Mouse (Mus musculus) cerebellum, adult 2 months (tissue): ENCODE results near the gene Hk2. TPM values are rescaled to one million over a fixed set of nuclear protein-coding genes. Genes with fewer than 3 reads are reported as not detected.

Source experiments
- DNase-seq, 2 experiments: peaks; one replicate each; pipeline ENCODE4 v3.0.0; 2021
- H3K27ac ChIP-seq: fragments of 200-500 bp; 2 replicates; pipeline ENCODE4 v1.5.1; 2012; ENCODE audit warnings: low read length, control low read depth, inconsistent platforms; ENCODE audit not compliant: insufficient read depth
- H3K27me3 ChIP-seq: fragments of 200-500 bp; 2 replicates; pipeline ENCODE4 v1.6.1; 2012; ENCODE audit warnings: inconsistent platforms, mild to moderate bottlenecking, low read length, moderate library complexity; ENCODE audit not compliant: control insufficient read depth, insufficient read depth
- H3K4me1 ChIP-seq: fragments of 200-500 bp; 2 replicates; pipeline ENCODE4 v1.6.1; 2011; ENCODE audit warnings: low read length; ENCODE audit not compliant: control insufficient read depth, insufficient read depth
- H3K4me3 ChIP-seq: fragments of 200-500 bp; replicated peaks from 2 replicates; pipeline ENCODE3; 2011; ENCODE audit warnings: mild to moderate bottlenecking, low read depth, low read length, control low read depth; ENCODE audit not compliant: insufficient read depth
- CTCF ChIP-seq: fragments of 200-500 bp; IDR thresholded peaks from 2 replicates; pipeline ENCODE4 v1.5.1; 2011; ENCODE audit warnings: low read depth, mild to moderate bottlenecking, control low read depth, low read length, moderate library complexity, borderline replicate concordance; ENCODE audit not compliant: insufficient read depth
- POLR2A ChIP-seq: fragments of 200-500 bp; IDR thresholded peaks from 2 replicates; pipeline ENCODE4 v1.6.1; 2011; ENCODE audit warnings: low read length, control low read depth, borderline replicate concordance; ENCODE audit not compliant: insufficient read depth
- WGBS: fragments of 180-500 bp; shearing (Covaris S2); methylation state at CpG from one replicate; pipeline ENCODE4 v1.1.7; 2018; 5-methylcytosine and 5-hydroxymethylcytosine counted together
- polyA plus RNA-seq: library from polyadenylated mRNA; depleted of rRNA; stranded (reverse); fragments of >200 nt; gene quantifications from 2 replicates; pipeline ENCODE4 v1.2.3, GENCODE M21; 2012

Gene Hk2
- polyA plus RNA-seq, 1 experiment = 6.3 TPM

DNA sequence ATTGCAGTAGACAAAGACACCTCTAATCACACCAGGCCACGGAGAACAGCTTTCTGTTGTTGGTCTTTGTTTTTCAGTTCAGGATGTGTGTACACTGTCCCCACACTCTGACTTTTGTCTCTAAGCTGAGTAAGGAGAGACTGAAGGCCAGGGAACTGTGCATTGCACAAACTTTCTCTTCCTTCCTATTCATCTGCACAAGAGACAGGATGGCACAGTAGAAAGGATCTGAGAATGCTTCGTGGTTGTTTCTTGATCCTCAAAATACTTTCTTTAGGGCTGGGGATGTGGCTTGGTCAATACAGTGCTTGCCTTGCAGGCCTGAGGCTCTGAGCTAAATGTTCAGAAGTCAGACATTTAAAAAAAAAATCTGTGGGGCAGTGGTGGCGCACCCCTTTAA lies 30.7 kb upstream of the Hk2 start:
- 84% methylated on average over 3 of the region's 3 CpGs for WGBS
- DNase-seq = no peak
- TF ChIP-seq POLR2A = no peak
- no peak for TF ChIP-seq CTCF
- Histone ChIP-seq H3K27me3 (no peaks in the 10 kb centered on the region), H3K4me1 (no peaks in the 10 kb centered on the region), H3K27ac (no peak overlapping the region), H3K4me3 (no peak overlapping the region)

GRCm38 (mm10) chr6:82798202-82798737 lies 24.0 kb upstream of the Hk2 start:
- no peak overlapping the region for H3K27ac ChIP-seq
- no peak for DNase-seq
- TF ChIP-seq POLR2A = no peak
- no peak for TF ChIP-seq CTCF
- WGBS = 67% methylated on average over 3 of the region's 3 CpGs
- no peak overlapping the region for H3K4me3 ChIP-seq
- no peaks in the 10 kb centered on the region for H3K27me3 ChIP-seq
- H3K4me1 ChIP-seq = no peaks in the 10 kb centered on the region

GRCm38 (mm10) chr6:82797300-82797839 lies 23.1 kb upstream of the Hk2 start:
- Histone ChIP-seq H3K27ac (no peak overlapping the region), H3K27me3 (no peaks in the 10 kb centered on the region), H3K4me3 (no peak overlapping the region), H3K4me1 (no peaks in the 10 kb centered on the region)
- TF ChIP-seq CTCF = no peak
- TF ChIP-seq POLR2A = no peak
- 72% methylated on average over 5 of the region's 5 CpGs for WGBS
- DNase-seq = no peak

DNA sequence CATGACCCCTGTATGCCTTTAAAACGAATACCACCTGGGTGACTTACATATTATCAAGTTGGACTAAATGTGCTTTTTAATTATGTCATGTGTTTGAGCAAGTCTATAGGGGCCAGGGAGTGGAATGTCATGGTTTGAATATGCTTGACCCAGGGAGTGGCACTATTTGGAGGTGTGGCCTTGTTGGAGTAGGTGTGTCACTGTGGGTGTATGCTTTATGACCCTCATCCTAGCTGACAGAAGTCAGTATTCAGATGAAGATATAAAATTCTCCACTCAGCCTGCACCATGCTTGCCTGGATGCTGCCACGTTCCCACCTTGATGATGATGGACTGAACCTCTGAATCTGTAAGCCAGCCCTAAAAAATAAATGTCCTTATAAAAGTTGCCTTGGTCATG lies 16.6 kb upstream of the Hk2 start:
- Histone ChIP-seq H3K27ac (no peak overlapping the region), H3K27me3 (no peaks in the 10 kb centered on the region), H3K4me3 (no peak overlapping the region), H3K4me1 (no peaks in the 10 kb centered on the region)
- WGBS = 79% methylated on average over 2 of the region's 2 CpGs
- no peak for DNase-seq
- TF ChIP-seq POLR2A = no peak
- TF ChIP-seq CTCF = no peak

DNA sequence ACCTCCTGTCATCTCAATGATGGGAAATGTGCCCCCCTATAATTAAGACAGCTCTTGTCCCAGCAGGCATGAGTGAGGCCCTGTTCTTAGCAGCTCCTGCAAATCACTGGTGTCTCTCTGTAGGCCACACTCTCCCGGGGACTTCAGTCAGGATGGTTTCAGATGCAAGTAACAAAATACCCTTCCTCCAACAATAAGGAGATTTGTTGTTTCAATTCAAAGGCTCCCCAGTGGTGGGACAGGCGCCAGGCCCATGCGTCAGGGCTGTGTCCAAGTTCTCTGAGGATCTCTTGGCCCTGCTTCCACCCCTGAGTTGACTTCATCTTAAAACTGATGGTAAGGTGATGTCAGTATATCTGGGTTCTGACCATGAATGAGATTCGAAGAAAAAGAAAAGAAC lies 9.7 kb upstream of the Hk2 start:
- no peak overlapping the region for H3K27ac ChIP-seq
- 42% methylated on average over 4 of the region's 4 CpGs for WGBS
- no peaks in the 10 kb centered on the region for H3K27me3 ChIP-seq
- no peak for DNase-seq
- TF ChIP-seq CTCF (no peak), POLR2A (no peak)
- H3K4me1 ChIP-seq = no peaks in the 10 kb centered on the region
- no peak overlapping the region for H3K4me3 ChIP-seq

DNA sequence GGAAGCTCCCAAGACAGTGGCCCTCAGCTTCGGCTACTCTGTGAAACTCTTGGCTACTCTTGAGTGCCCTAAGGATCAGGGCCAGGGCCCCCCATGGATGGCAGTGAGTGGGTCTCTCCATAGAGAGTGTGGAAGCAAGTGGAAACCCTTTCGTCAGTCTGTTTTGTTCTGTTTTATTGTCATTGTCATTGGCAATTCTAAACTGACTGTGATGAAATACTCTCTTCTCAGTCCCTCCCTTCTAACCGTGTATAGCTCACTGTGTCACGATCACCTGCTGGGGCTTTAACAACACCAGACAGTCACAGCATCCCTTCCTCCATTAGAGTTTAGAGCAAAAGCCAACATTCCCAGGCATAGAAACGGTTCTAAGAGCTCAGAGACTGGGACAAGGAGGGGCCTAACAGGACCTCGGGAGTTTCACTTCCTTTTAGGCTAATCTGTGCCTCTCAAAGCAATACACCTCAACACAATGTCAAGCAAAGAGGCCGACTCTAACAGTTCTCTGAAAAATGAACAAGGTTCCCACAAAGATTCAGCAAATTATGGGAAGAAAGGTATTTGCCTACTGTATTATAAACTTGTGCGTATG lies 6.6 kb upstream of the Hk2 start:
- TF ChIP-seq POLR2A (no peak), CTCF (no peak)
- no peaks in the 10 kb centered on the region for H3K27me3 ChIP-seq
- H3K4me3 ChIP-seq = no peak overlapping the region
- no peak for DNase-seq
- H3K4me1 ChIP-seq = no peaks in the 10 kb centered on the region
- no peak overlapping the region for H3K27ac ChIP-seq
- WGBS = 55% methylated on average over 8 of the region's 8 CpGs

GRCm38 (mm10) chr6:82780369-82780768 lies 6.1 kb upstream of the Hk2 start:
- Histone ChIP-seq H3K27ac (no peak overlapping the region), H3K27me3 (no peaks in the 10 kb centered on the region), H3K4me1 (no peaks in the 10 kb centered on the region), H3K4me3 (no peak overlapping the region)
- 71% methylated on average over 4 of the region's 4 CpGs for WGBS
- no peak for DNase-seq
- no peak for TF ChIP-seq POLR2A
- no peak for TF ChIP-seq CTCF

DNA sequence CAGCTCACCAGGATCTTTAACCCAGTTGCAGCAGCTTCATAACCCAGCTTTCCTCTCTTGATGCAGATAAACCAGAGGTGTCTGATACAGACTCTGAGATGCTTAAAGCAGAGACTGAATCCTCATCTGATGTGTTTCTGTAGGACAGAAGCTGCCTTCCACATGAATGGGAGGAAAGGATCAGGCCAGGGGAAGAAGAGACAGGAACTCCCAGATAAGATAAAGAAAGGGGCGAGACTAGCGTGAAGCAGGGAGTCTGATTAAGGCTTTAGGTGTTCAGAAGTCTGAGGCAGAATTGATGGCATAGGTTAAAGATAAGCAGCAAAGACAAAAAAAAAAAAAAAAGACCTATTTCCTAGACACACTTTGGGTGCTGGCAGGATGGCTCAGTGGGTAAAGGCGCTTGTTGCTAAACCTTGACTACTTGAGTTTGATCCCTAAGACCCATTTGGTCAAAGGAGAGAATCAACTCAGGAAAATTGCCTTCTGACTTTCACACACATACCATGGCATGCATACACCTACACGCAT lies 2.9 kb upstream of the Hk2 start:
- H3K27me3 ChIP-seq = no peaks in the 10 kb centered on the region; the same call in 1 of the 2 replicates
- 97% methylated on average over 4 of the region's 4 CpGs for WGBS
- no peak overlapping the region for H3K27ac ChIP-seq
- H3K4me3 ChIP-seq = no peak overlapping the region
- no peak for DNase-seq
- no peaks in the 10 kb centered on the region for H3K4me1 ChIP-seq
- TF ChIP-seq CTCF (no peak), POLR2A (no peak)
